Mouse (Mus musculus) cerebellum, adult 9-11 months (tissue): ENCODE measurements at regions not wholly inside any gene's neighbourhood (a gene's known extent, or its start where the extent isn't known, plus 50 kb on each side); places are given as distances from the start of the nearest gene placed in this dataset.
"Not testable (repeated sequence)": the region's sequence is repeated elsewhere in the genome, so short reads cannot be mapped to it uniquely, and the experiment has no call there.

ENCODE experiments used
- DNase-seq: peaks from one replicate; pipeline ENCODE4 v3.0.0; 2022

DNA sequence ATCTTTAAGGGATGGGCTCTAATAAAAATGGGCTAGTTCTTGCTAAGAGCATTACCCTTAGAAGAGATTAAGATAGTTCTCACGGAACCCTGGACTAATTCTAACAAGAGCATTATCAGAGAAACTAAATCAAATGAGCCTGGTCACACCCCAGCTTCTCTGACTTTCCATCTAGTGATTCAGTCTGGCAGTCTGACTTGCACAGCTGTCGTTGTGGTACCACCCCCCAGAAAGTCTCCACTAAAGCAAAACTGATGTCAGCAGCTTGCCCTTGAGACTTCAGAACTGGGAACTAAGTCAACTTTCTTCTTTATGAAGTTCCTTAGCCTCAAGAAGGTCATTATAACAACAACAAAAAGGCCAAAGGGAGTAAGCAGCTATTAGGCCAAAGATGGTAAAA lies 126.5 kb upstream of the Max start:
- no peak for DNase-seq

DNA sequence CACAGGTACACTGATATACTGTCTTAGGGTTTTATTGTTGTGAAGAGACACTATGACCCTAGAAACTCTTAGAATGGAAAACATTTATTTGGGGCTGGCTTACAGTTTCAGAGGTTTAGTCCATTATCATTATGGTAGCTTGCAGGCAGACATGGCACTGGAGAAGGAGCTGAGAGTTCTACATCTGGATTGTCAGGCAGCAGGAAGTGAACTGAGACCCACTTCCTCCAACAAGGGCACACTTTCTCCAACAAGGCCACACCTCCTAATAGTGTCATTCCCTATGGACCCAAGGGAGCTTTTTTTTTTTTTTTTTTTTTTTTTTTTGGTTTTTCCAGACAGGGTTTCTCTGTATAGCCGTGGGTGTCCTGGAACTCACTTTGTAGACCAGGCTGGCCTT lies 124.9 kb upstream of the Max start:
- not testable (repeated sequence) for DNase-seq

DNA sequence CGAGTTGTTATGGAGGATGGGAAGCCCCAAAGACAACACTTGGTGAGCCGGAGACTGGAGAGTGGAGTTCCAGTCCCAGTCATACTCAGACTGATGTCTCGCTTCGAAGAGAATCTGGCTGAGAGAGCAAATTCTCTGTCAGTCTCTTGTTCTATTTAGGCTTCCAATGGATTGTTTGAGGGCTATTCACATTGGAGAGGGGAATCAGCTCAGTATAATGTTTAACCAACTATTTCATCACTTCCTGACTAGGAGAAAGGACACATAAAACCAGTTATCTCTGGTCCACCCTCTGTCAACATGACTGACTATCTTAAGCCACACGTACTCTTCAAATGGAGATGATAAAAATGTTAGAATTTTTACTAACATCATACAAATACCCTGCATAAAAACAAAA lies 123.9 kb upstream of the Max start:
- DNase-seq: no peak

DNA sequence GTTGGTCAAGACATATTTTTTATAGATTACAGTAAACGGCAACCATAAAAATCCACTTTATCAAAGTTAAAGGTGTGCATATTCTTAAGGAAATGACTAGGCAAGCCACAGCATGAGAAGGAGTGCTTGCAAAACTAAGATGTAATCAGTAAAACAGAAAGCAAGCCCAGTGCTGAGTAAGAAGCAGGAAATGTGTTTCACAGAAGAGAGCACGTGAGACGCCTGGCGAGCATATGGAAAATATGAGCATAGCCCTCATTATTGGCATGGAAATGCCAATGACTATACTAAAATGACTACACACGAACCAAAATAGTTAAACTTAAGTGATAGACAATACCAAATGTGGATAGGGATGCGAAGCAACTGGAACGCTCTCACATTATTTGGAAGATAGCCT lies 123.2 kb upstream of the Max start:
- no peak for DNase-seq

DNA sequence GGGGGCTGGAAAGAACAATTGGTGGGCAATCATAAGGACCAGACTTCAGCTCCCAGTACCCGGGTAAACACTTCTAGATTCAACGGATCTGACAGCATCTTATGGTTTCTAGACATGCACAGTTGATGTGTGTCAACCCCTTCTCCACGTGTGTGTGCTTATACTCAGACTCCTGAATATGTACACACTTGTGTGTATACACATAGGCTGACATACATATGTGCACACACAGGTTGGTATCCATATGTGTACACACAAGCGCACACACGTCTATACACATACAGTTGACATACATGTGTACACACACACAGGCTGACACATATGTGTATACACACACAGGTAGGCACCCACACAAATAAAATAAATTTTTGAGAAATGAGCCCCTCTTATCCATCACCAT lies 122.7 kb upstream of the Max start:
- no peak for DNase-seq

DNA sequence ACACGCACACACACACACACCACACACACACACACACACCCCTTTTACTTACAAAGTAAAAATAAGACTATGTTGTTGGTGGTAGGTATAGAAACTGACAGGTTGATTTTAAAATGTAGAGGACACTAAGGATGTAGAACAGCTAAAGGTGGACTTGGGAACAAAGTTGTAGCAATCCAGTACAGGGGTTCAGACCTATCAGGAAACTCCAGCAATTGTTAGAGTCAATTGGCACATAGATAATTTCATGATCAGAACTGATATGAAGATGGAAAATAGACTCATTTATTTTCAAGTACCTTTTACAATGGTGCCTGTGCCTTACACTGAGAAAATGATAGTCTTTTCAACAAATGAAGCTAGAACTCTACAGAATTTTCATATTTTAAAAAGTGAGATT lies 122.3 kb upstream of the Max start:
- DNase-seq: no peak

DNA sequence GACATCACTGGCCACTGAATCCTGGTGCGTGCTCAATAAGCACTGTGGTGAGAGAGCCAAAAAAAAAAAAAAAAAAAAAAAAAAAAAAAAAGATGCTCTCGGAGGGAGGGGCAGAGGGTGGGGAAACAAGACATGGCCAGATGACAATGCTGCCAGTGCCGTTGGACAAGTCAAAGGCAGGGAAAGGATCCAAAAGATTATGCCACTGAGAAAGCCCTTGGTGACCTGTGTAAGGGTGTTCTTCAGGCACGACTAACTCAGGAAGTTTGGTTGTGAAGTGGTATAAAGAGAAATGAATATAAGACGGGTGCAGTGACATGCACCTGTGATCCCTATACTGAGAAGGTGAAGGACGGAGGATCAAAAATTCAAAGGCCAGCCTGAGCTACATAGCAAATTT lies 121.8 kb upstream of the Max start:
- DNase-seq: no peak

DNA sequence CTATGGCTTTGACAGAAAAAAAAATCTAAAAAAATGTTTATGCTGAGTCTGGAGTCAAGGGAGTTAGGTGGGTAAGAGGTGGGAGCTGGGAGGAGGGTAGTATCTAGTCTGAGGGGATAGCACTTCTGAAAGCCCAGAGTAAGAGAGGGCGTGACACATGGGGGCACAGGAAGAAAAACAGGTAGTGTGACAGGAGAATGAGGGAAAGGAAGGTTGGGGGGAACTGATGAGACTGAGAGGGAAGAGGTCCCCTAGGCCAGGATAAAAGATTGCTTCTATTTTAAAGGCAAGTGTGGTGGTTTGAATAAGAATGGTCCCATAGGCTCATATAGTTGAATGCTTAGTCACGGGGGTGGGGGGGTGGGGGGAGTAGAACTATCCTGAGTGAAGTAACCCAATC lies 119.8 kb upstream of the Max start:
- no peak for DNase-seq

DNA sequence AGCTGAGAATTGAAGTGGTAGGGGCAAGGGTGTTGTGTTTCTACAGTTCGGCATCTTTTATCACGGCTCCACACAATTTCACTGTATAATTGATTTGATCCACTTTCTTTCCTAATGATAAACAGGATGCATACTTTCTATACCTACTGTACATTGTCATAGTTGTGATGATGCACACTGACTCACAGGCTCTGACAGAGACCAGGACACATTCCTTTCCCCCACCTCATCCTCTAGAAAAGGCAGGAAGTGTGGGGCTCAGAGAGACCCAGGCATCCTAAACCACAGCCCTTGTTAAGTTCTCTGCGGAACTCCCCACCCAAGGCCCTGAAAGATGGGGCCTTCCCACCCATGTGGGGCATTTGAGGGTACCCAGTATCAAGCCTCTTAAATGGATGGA lies 117.5 kb upstream of the Max start:
- DNase-seq: no peak

DNA sequence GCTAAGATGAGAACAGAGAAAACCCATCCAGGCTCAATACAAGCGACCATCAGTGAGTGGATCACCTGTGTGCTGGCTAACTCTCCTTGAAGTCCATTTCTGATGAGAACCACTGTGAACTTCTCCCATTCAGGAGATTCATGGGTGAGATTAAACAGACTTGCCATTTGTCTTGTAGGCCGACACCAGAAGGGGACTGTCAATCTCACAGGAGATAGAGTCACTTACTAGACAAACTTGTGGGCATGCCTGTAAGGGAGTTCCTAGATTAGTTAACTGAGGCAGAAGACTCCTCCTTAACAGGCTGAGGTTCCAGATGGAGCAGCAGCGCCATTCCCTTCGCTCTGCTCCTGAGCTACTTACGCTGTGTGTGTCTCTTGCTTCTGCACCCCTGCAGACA lies 114.7 kb upstream of the Max start:
- no peak for DNase-seq

DNA sequence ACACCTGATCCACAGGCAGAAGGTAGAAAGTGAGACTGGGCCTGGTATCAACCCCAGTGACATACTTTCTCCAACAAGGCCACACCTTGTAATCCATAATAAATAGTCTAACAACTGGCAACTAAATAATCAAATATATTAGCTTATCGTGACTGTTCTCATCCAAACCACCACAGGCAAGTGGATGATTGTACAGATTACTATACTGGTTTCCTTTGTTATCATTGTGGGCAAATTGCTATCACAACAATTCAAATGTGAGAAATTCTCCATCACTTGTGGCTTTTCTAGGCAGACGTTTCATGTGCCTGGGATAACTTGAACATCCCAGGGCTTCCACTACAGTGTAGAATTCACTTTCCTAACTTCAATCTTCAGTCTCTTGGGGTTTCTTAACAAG lies 112.6 kb upstream of the Max start:
- DNase-seq: no peak

DNA sequence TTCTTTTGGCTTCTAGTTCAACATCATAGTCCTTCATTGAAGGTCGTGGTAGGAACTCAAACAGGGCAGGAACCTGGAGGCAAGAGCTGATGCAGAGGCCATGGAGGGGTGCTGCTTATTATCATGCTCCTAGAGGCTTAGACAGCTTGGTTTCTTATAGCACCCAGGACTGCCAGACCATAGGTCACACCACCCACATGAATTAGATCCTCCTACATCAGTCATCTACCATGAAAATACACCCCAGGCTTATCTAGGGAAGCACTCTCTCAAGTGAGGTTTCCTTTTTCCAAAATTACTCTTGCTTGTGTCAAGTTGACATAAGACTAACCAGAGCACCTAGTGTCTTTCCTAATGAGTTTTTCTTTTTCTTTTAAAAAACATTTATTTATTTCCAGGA lies 109.7 kb upstream of the Max start:
- DNase-seq: no peak

DNA sequence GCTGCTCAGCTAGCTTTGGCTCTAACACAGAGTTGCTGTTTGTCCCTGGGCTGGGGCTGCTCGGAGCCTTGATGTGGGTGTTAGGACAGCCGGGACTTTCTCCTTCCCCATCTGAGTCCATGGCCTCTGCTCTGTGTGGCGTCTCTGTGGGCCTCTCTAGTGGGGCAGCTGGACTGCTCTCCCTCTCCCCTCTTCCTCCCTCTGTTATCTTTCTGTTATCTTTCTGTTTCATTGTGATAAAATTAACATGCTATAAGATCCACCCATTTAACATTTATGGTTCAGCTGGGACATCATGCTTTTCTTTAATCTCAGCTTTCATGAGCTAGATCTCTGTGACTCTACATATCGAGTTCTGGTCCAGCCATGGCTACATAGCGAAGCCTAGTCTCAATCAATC lies 105.9 kb upstream of the Max start:
- no peak for DNase-seq

DNA sequence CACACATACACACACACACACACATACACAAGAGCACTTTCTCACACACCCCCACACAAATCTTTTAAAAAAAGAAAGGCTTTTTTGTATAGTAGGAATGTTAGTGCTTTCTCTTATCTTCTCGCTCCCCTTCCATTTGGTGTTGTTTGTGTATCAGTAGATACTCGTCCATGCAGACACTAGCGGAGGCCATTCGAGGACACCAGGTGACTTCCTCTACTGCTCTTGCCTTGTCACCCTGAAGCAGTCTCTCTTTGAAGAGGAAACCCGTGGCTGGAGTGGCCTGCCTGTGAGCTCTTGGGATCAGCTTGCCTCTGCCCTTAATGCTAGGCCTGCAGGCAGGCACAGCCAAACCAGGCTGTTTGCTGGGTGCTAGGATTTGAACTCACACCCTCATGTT lies 105.1 kb upstream of the Max start:
- no peak for DNase-seq

DNA sequence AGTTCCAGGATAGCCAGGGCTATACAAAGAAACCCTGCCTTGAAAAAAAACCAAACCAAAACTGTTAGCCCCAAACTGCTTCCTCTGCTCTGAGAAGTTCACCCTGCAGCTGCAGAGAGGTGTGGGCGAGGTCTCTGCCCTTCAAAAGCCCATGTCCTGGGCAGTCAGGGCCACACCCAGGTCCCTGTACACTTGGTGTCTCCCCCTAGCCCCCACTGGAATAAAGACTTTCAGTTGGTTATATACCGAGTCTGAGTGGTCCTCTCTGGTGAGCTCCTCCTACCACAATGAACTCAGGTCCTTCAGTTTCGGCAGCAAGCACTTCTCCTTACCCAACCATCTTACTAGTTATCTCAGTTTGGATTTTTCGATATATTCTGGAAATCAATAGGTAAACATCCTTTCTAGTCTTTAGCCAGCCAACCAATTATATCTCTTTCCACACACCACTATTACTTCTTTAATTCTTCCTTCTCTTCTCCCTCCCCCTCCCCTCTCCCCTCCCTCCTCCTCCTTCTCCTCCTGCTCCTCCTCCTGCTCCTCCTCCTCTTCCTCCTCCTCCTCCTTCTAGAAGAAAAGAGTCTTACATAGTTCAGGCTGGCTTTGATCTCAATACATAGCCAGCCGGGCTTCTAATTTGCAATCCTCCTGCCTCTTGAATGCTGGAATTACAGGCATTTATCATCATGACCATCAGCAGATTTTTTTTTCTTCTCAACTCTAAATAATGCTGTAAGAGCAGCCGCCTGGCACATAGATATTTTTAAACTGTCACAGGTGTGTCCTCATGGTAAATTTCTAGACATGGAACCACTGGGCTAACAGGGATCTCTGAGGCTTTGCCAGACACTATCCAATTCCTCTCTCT lies 103.9 kb upstream of the Max start:
- no peak for DNase-seq

DNA sequence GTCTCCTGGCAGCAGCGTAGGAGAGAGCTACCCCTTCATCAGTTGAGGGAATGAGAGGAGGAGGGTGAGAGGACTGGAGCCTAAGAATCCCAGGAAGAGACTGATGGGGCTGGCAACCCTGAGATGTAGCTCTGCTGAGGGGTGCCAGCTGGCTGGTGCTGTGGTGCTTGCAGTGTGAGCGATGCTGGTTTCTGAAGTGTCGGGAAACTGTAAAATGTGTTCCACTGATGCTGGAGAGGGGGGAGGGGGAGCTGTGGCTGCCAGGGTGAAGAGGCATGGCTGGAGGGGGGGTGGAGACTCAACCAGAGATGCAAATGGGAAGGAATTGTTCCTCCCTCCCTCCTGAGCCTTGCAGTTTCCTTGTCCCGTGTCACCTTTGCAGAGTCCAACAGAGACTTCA lies 102.0 kb upstream of the Max start:
- no peak for DNase-seq

DNA sequence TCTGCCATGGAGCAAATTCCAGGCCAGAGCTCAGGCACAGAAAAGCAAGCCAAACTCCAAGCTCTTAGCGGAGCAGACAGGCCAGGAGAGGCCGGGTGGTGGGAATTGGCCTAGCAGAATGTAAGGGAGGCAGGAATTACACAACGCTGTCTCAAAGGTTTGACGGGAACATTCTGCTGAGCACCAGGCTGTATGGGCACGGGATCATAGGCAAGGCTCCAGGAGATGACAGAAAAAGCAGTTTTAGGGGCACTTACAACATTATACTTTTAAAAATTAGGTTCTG lies 99.5 kb upstream of the Max start:
- DNase-seq: no peak

DNA sequence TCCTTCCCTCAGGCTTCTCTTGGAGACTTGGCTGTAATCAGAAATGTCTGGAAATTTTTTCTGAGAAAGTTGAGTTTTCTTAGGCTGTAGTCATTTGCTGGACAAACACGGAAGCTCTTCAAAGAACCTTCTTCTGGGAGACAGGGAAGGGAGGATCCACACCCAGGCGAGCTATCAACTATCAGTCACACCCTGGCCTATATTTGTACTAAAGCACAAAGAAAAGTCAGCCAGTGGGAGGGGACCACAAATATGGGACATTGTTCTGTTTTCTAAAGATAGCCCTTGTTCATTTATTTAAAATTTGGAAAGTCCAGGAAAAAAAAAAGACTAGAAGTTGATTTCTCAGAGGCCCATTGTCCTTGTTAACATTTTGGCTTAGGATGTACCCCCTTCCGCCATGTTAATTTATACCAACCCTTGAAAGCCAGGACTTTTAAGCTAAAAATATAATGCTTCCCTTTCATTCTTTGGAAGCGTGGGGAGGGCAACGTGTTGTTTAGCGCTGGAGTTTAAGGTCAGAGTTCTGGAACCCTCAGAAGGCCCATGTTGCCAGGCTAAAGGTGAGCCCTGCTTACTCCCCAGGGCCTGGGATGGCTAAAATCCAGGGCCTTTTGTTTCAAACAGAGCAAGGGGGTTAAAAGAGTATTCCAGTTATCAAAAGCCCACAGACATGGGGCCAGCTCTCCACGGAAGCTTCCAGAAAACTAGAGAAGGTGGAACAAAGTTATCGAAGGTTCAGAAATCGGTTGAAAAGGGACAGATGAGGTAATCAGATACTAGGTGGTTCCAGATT lies 99.0 kb upstream of the Max start:
- DNase-seq: no peak

DNA sequence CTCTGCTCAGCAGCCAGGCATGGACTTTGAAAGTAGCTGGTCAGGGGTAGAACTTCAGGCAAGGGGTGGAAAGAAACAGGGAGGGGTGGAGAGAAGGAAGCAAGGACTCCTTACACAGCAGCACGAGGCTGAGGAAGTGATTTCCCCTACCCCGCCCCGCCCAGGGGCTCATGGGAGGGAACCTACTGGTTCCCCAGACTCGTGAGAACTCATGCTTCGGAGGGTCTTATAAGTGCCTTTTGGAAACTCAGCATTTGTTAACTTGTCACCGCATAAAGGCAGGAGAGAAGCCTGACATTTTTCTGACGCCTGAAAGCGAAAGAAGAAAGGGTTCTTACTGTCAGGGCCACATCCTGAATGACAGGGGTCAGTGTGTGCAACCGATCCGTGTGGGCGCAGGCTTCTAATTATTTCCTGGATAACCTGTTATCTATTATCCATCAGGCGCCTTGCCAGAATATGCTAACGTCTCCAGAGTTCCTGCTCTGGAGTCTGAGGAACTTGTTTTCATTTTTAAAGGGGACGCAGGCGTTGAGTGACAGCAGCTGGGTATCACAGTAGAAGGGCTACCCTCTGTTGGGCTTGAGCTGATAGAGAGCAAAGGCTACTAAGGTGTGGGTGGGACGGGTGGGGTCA lies 98.2 kb upstream of the Max start:
- no peak for DNase-seq

DNA sequence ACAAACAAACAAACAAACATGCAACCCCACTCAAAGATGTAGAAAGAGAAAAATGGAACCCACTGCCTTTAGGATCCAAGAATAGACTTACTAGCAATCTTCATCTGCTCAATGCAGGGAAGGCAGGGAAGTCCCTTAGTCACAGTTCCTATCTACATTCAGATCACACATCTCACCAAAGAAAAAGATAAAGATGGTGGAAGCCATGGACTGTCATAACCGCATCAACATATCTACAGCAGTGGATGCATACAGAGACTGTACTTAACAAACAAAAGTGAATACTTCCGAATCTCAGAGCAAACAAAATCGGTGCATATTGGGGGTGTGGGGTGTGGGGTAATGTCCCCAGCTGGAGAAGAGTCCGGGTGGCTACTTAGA lies 97.7 kb upstream of the Max start:
- DNase-seq: no peak

DNA sequence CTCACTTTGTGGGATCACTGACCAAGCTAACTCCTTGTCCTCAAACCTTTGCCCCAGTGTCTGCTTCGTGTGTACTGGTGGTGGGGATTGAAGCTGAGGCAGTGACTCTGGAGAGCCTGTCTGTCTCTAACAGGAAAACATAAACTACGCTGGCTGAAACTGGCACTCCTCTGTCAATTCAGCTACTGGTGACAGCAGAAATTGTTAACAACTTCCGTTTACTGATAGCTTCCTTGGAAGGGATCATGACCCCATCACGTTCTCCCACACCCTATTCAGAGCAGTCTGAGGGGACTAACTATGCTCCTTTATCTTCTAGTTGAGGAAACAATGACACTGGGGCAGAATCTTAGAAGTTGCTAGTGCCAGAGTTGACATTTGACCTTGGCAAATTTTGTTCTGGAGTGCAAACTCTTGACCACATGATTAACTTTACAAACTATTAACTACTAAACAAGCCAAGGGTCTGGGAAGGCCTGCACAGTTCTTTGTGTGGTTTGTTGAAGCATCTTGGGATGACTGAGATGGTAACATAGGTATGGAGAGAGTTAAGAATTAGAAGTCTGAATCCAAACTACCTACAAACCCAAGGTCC lies 96.7 kb upstream of the Max start:
- DNase-seq: no peak

DNA sequence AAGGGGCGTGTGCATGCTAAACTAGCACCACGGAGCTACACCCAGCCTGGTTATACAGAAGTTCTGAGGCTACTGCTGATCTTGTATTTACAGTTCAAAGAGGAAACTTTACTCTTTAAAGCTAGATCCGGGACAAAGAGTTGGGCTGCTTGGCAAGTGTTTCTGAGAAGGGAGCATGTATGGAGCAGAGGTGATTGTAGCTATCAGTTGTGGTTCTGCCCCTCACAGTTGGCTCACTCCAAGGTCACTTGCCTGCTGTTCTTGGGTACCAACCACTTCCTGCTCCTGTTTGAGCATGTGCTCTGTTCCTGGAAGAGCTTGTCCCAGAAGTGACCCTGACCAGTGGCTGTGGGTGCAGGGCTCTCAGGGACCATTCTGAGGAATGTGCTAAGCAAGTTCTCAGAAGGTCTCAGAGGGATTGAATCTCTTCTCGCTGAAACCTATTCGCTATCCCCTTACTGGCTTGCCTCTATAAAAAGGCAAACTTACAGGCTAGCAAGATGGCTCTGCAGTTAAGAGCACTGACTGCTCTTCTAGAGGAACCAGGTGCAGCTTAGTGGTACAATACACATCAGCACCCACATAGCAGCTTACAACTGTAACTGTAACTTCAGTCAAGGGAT lies 94.9 kb upstream of the Max start:
- DNase-seq: no peak

DNA sequence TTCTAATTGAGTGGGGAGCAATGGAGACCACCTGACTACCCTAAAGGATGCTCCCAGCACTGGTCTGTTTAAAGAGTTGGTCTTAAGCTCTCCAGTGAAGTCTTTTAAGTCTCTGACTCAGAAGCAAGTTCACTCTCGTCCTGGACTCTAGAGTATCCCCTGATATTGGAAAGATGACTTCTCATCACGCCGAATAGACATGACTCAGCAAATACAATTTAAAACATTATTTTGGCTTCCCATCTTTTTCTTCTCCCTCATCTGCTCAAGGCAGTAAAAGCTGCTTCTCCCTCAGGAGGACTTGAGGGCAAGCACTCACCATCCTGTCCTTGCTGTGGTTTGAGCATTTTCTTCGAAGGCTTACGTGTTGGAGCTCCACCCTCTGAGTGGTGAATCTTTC lies 92.7 kb upstream of the Max start:
- DNase-seq: no peak

DNA sequence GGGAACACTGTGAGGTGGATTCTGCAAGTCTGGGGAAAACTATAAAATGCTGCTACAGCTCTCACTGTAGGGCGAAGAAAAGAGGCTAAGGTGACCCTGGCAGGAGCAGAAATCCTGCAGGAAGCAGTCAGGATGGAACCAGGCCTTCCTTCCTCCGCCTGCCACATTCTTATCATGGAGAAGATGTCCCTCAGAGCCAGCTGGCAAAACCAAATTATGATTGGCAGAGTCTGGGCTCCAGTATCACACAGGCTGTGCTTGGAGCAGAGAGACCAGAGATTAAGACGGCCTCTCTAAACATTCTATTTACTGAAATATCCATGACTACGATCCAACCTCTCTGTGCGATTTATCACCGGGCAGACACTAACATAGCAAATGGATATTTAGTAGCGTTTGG lies 92.2 kb upstream of the Max start:
- no peak for DNase-seq
